Mouse (Mus musculus) gastrocnemius, postnatal 4 days (tissue): ENCODE measurements around the gene Ugt1a2. TPM values are rescaled to one million over a fixed set of nuclear protein-coding genes. Genes with fewer than 3 reads are reported as not detected.
"Not testable (repeated sequence)": the region's sequence is repeated elsewhere in the genome, so short reads cannot be mapped to it uniquely, and the experiment has no call there.

Experiments
- DNase-seq, 2 experiments: peaks; one replicate each; pipeline ENCODE4 v3.0.0; 2021 to 2022; ENCODE audit warnings: low spot score in 2 of 2, mixed read lengths in 2 of 2
- long read RNA-seq, 2 experiments: library from polyadenylated mRNA; stranded (forward); transcript quantifications; one replicate each; pipeline ENCODE4 v2.0.0; 2021
- total RNA-seq, 2 experiments: library from RNA; stranded (reverse); gene quantifications; 2 replicates each; pipeline ENCODE4 v1.2.3; 2021

The Ugt1a2 gene
- total RNA-seq, result not detected
- long read RNA-seq, experiment 1, result 0 reads
- long read RNA-seq, experiment 2, result 0 reads

GRCm38 (mm10) chr1:88200456-88200855 is at the start of gene Ugt1a2:
TSS of gene Ugt1a2 (plus strand) at chr1:88200601.
- no peak for DNase-seq

- no peak for DNase-seq
These were observed 42.0 kb upstream of the Ugt1a2 start for GRCm38 (mm10) chr1:88158430-88158829.

- DNase-seq, result no peak
These were observed 34.7 kb upstream of the Ugt1a2 start, which contains the start of gene Ugt1a5 for GRCm38 (mm10) chr1:88165711-88166110. TSS of gene Ugt1a5 (plus strand) at chr1:88166012.

- not testable (repeated sequence) for DNase-seq
These were observed 28.2 kb upstream of the Ugt1a2 start for GRCm38 (mm10) chr1:88172190-88172589.

- DNase-seq, result no peak
These were observed 20.7 kb upstream of the Ugt1a2 start for GRCm38 (mm10) chr1:88179657-88180056.

- DNase-seq, result no peak
These were observed 14.0 kb upstream of the Ugt1a2 start for GRCm38 (mm10) chr1:88186325-88186935.

- DNase-seq, result no peak
These were observed 8.3 kb upstream of the Ugt1a2 start for GRCm38 (mm10) chr1:88192136-88192535.

GRCm38 (mm10) chr1:88195687-88196086 is 4.7 kb upstream of the Ugt1a2 start:
- DNase-seq, result no peak

- DNase-seq, result no peak
These were observed 3.0 kb upstream of the Ugt1a2 start for GRCm38 (mm10) chr1:88197443-88197842.

- no peak for DNase-seq
These were observed 405 bp upstream of the Ugt1a2 start for GRCm38 (mm10) chr1:88199996-88200395.

- DNase-seq, result peak; percentile 61 to 80
These were observed 5.0 kb downstream of the Ugt1a2 start, which contains the start of gene Dnajb3 for GRCm38 (mm10) chr1:88205294-88205922. TSS of gene Dnajb3 (minus strand) at chr1:88205782.

GRCm38 (mm10) chr1:88206843-88207479 is 6.6 kb downstream of the Ugt1a2 start:
- no peak for DNase-seq

- peak in 1 of 2 experiments; percentile 16 for DNase-seq
These were observed 11.4 kb downstream of the Ugt1a2 start, which contains the start of gene Ugt1a1 for GRCm38 (mm10) chr1:88211812-88212211. TSS of gene Ugt1a1 (plus strand) at chr1:88211959.

- DNase-seq, result peak in 1 of 2 experiments; percentile 18
These were observed 12.1 kb downstream of the Ugt1a2 start for GRCm38 (mm10) chr1:88212341-88213045.

- no peak for DNase-seq
These were observed 12.7 kb downstream of the Ugt1a2 start for GRCm38 (mm10) chr1:88213061-88213460.

- peak in 1 of 2 experiments; percentile 28 for DNase-seq
These were observed 13.5 kb downstream of the Ugt1a2 start for GRCm38 (mm10) chr1:88213766-88214461.

GRCm38 (mm10) chr1:88214462-88214952 is 14.1 kb downstream of the Ugt1a2 start:
- DNase-seq, result peak in 1 of 2 experiments; percentile 9

GRCm38 (mm10) chr1:88215466-88216380 is 15.3 kb downstream of the Ugt1a2 start:
- DNase-seq, result peak in 1 of 2 experiments; percentile 9

GRCm38 (mm10) chr1:88216551-88216950 is 16.1 kb downstream of the Ugt1a2 start:
- peak in 1 of 2 experiments; percentile 10 for DNase-seq
